In genomic region chr2:101978534-101979525, GRCm38 (mm10) we compare ENCODE assay signal across 7 mouse cellular contexts.
DNase-seq lines count a peak whose midpoint lies in the region; ATAC-seq lines count a peak whose summit lies in the region.

No protein-coding gene starts in this region.

- peak overlapping the region; percentile 25 for H3K4me2 ChIP-seq in forebrain, embryonic 16.5 days (ENCODE audit: low read length)
- no peak overlapping the region for H3K4me2 ChIP-seq in intestine, embryonic 16.5 days (ENCODE audit: low read depth, low read length)
- H3K4me2 ChIP-seq in neural tube, embryonic 12.5 days (replicated peaks), result peak overlapping the region; percentile 31; the same call in 1 of the 2 replicates

- DNase-seq in lung, postnatal 4 days, result peak; percentile 35 to 44
- DNase-seq in lung, postnatal 25 days (ENCODE audit: low spot score), result no peak
- peak; percentile 58 for DNase-seq in cerebellum, adult 9-11 months

- no peaks in the 10 kb centered on the region for H3K9me3 ChIP-seq in forebrain, embryonic 16.5 days (ENCODE audit: control insufficient read depth, low read length)
- H3K9me3 ChIP-seq in intestine, embryonic 16.5 days (ENCODE audit: control insufficient read depth, low read length), result no peaks in the 10 kb centered on the region
- H3K9me3 ChIP-seq in neural tube, embryonic 12.5 days, result no peaks in the 10 kb centered on the region

- peak overlapping the region; percentile 54 for H3K9ac ChIP-seq in forebrain, embryonic 16.5 days (replicated peaks; ENCODE audit: low read depth, low read length)
- H3K9ac ChIP-seq in intestine, embryonic 16.5 days (ENCODE audit: low read depth, low read length), result no peak overlapping the region
- H3K9ac ChIP-seq in neural tube, embryonic 12.5 days, result peak overlapping the region; percentile 38; the same call in 1 of the 2 replicates

- H3K27ac ChIP-seq in forebrain, embryonic 16.5 days (ENCODE audit: low read length), result peak overlapping the region; percentile 89
- no peak overlapping the region for H3K27ac ChIP-seq in intestine, embryonic 16.5 days (ENCODE audit: low read length)
- peak overlapping the region; percentile 77 for H3K27ac ChIP-seq in neural tube, embryonic 12.5 days

- H3K36me3 ChIP-seq in forebrain, embryonic 16.5 days (ENCODE audit: control insufficient read depth, insufficient read depth), result no peaks in the 10 kb centered on the region
- H3K36me3 ChIP-seq in intestine, embryonic 16.5 days (ENCODE audit: control insufficient read depth, insufficient read depth, low read length), result no peaks in the 10 kb centered on the region
- H3K36me3 ChIP-seq in neural tube, embryonic 12.5 days, result no peaks in the 10 kb centered on the region

- 1% methylated on average over 21 of the region's 21 CpGs for WGBS in forebrain, embryonic 16.5 days
- 40% methylated on average over 21 of the region's 21 CpGs for WGBS in intestine, embryonic 16.5 days
- WGBS in neural tube, embryonic 12.5 days, result 11% methylated on average over 21 of the region's 21 CpGs

- H3K4me3 ChIP-seq in forebrain, embryonic 16.5 days (replicated peaks; ENCODE audit: low read length), result no peak overlapping the region
- H3K4me3 ChIP-seq in intestine, embryonic 16.5 days (ENCODE audit: low read length), result no peak overlapping the region
- no peak overlapping the region for H3K4me3 ChIP-seq in neural tube, embryonic 12.5 days

- H3K27me3 ChIP-seq in forebrain, embryonic 16.5 days (replicated peaks; ENCODE audit: control insufficient read depth, insufficient read depth, low read length), result no peaks in the 10 kb centered on the region
- H3K27me3 ChIP-seq in intestine, embryonic 16.5 days (replicated peaks; ENCODE audit: control insufficient read depth, insufficient read depth, low read length), result no peaks in the 10 kb centered on the region
- H3K27me3 ChIP-seq in neural tube, embryonic 12.5 days (replicated peaks), result no peaks in the 10 kb centered on the region

- H3K4me1 ChIP-seq in forebrain, embryonic 16.5 days (replicated peaks; ENCODE audit: control insufficient read depth, insufficient read depth, low read length), result peaks cover 54% of the 10 kb centered on the region
- peaks cover 8% of the 10 kb centered on the region for H3K4me1 ChIP-seq in intestine, embryonic 16.5 days (ENCODE audit: control insufficient read depth, insufficient read depth, low read length)
- peaks cover 42% of the 10 kb centered on the region for H3K4me1 ChIP-seq in neural tube, embryonic 12.5 days

- ATAC-seq in forebrain, embryonic 16.5 days, result peak; percentile 83
- ATAC-seq in intestine, embryonic 16.5 days, result peak; percentile 49; the same call in 1 of the 2 replicates
- peak; percentile 70 for ATAC-seq in neural tube, embryonic 12.5 days (ENCODE audit: low FRiP score, low read depth)
- ATAC-seq in granulocyte monocyte progenitor cell, adult 5-6 weeks (replicated peaks; ENCODE audit: poor library complexity, severe bottlenecking), result no peak
